Mouse (Mus musculus) limb, embryonic 15.5 days (tissue): ENCODE results near the gene 1700016C15Rik. TPM values are rescaled to one million over a fixed set of nuclear protein-coding genes. Genes with fewer than 3 reads are reported as not detected.

ENCODE experiments used
- ATAC-seq: fragments of 200-750 bp; cut with Nextera tagmentation; 2 replicates; pipeline ENCODE4 v1.8.0; 2017; ENCODE audit warnings: low read depth, moderate TSS enrichment; ENCODE audit not compliant: insufficient number of reproducible peaks, low FRiP score, low TSS enrichment
- H3K27ac ChIP-seq: fragments of 300-500 bp; sonication (generic); 2 replicates; pipeline ENCODE4 v1.5.1; 2015; ENCODE audit warnings: moderate library complexity, mild to moderate bottlenecking, inconsistent platforms
- H3K27me3 ChIP-seq: fragments of 300-500 bp; sonication (generic); 2 replicates; pipeline ENCODE4 v1.6.1; 2015; ENCODE audit warnings: inconsistent platforms
- H3K36me3 ChIP-seq: fragments of 300-500 bp; sonication (generic); 2 replicates; pipeline ENCODE4 v1.6.1; 2015; ENCODE audit warnings: inconsistent platforms
- H3K4me1 ChIP-seq: fragments of 300-500 bp; sonication (generic); 2 replicates; pipeline ENCODE4 v1.6.1; 2015; ENCODE audit warnings: inconsistent platforms
- H3K4me2 ChIP-seq: fragments of 300-500 bp; sonication (generic); 2 replicates; pipeline ENCODE4 v1.6.1; 2015; ENCODE audit warnings: mild to moderate bottlenecking, inconsistent platforms
- H3K4me3 ChIP-seq: fragments of 300-500 bp; sonication (generic); 2 replicates; pipeline ENCODE4 v1.5.1; 2015; ENCODE audit warnings: mild to moderate bottlenecking, inconsistent platforms
- H3K9ac ChIP-seq: fragments of 300-500 bp; sonication (generic); 2 replicates; pipeline ENCODE4 v1.6.1; 2015; ENCODE audit warnings: inconsistent platforms
- H3K9me3 ChIP-seq: fragments of 300-500 bp; sonication (generic); 2 replicates; pipeline ENCODE4 v1.6.1; 2016; ENCODE audit warnings: inconsistent platforms
- WGBS: fragments of 180-500 bp; shearing (Covaris S2); methylation state at CpG from one replicate; pipeline ENCODE4 v1.1.7; 2015; 5-methylcytosine and 5-hydroxymethylcytosine counted together
- polyA plus RNA-seq: library from polyadenylated mRNA; unstranded; fragments of >200 nt; fragmentation: Nextera tagmentation; extraction: Ambion mirVana; gene quantifications from 2 replicates; pipeline ENCODE4 v1.2.1, GENCODE M21; 2015

Gene 1700016C15Rik
- polyA plus RNA-seq, 1 experiment from 2014 or later, result not detected

DNA sequence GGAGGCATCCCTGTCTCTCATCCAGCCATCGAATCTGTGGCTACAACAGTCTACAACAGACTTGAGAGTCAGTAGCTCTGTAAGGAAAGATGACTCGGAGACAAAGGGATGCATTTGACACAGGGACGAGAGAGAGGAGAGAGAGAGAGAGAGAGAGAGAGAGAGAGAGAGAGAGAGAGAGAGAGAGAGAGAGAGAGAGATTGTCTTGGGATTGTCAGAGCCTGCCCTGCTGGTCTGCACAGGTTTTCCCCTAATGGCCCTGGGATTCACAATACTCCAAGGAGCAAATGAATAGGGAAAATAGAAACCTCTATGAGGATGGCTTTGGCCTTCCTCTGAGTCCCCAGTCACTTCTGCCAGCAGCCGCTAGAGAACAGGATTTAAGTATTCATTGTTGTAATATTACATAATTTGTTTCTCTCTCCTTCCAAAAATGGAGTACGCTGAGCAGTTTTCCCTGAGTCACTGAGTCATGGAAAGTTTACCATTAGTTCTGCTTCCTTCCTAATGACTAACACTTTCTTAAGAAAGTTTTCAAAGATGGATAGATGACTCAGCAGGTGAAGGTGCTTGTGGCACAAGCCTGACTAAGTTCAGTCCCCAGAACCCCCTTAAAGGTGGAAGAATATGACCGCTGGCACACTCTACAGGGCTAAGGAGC, 26.3 kb upstream of the 1700016C15Rik start:
- Histone ChIP-seq H3K9ac (no peak overlapping the region), H3K27me3 (no peaks in the 10 kb centered on the region), H3K4me2 (no peak overlapping the region), H3K4me1 (peaks cover 6% of the 10 kb centered on the region), H3K9me3 (no peaks in the 10 kb centered on the region), H3K4me3 (no peak overlapping the region), H3K27ac (no peak overlapping the region), H3K36me3 (no peaks in the 10 kb centered on the region)
- ATAC-seq, result no peak
- WGBS, result 49% methylated on average over 6 of the region's 6 CpGs

DNA sequence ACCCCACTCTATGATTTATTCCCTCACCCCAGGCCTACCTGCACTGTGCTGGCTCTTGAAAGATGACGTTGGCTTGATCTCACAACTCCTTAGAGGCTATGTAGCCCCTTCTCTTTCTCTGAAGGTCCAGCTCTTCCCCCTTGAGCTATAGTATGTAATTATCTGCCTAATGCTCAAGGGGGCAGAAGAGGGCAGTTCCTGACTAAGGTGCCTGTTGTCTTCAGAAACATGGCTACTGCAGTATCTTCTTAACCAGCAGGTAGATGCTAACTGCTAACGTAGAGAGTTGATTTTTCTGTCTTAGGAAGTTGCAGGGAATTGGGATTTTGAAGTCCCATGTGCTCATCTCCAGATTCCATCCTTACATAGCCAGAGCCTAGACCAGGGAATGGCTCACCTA, 24.4 kb upstream of the 1700016C15Rik start:
- no peak for ATAC-seq
- no peak overlapping the region for H3K4me2 ChIP-seq

GRCm38 (mm10) chr1:177707571-177707970, 22.0 kb upstream of the 1700016C15Rik start:
- no peaks in the 10 kb centered on the region for H3K36me3 ChIP-seq
- ATAC-seq, result no peak
- 77% methylated on average over 1 of the region's 1 CpGs for WGBS
- H3K9ac ChIP-seq, result no peak overlapping the region
- peaks cover 6% of the 10 kb centered on the region for H3K4me1 ChIP-seq
- H3K4me3 ChIP-seq, result no peak overlapping the region
- no peaks in the 10 kb centered on the region for H3K9me3 ChIP-seq
- no peaks in the 10 kb centered on the region for H3K27me3 ChIP-seq
- H3K4me2 ChIP-seq, result no peak overlapping the region
- H3K27ac ChIP-seq, result no peak overlapping the region

More for the DNA sequence above, 24.4 kb upstream of the 1700016C15Rik start:
- no peaks in the 10 kb centered on the region for H3K36me3 ChIP-seq
- H3K9ac ChIP-seq, result no peak overlapping the region
- no peak overlapping the region for H3K27ac ChIP-seq
- H3K4me3 ChIP-seq, result no peak overlapping the region
- H3K4me1 ChIP-seq, result peaks cover 10% of the 10 kb centered on the region
- no peaks in the 10 kb centered on the region for H3K9me3 ChIP-seq
- H3K27me3 ChIP-seq, result no peaks in the 10 kb centered on the region
- WGBS, result 45% methylated on average over 2 of the region's 2 CpGs

DNA sequence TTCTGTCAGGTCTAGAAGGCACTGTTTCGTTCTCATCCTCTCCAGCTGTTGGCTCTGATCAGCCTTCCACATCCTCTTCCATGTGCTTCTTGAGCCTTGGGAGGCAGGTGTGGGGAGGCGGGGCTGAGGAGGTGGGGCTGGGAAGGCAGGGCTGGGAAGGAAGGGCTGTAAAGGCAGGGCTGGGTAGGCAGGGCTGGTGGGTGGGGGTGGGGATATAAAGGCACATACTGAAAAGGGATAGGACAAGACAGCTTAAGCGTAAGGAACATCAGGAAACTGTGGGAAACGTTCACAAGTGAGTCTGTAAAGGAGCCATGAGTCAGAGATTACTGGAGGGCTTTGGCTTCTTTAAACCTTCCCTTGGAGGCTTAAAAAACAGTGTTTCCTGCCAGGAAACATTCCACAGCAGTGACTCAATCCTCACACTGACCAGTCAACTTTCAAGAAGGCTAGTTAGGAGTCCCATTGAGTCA, 21.0 kb upstream of the 1700016C15Rik start:
- Histone ChIP-seq H3K36me3 (no peaks in the 10 kb centered on the region), H3K9me3 (no peaks in the 10 kb centered on the region), H3K27me3 (no peaks in the 10 kb centered on the region), H3K4me1 (peaks cover 4% of the 10 kb centered on the region; the same call in 1 of the 2 replicates), H3K4me3 (no peak overlapping the region), H3K9ac (no peak overlapping the region), H3K27ac (peak overlapping the region; percentile 47; the same call in 1 of the 2 replicates), H3K4me2 (no peak overlapping the region)
- WGBS, result 42% methylated on average over 4 of the region's 4 CpGs
- ATAC-seq, result peak; percentile 60

DNA sequence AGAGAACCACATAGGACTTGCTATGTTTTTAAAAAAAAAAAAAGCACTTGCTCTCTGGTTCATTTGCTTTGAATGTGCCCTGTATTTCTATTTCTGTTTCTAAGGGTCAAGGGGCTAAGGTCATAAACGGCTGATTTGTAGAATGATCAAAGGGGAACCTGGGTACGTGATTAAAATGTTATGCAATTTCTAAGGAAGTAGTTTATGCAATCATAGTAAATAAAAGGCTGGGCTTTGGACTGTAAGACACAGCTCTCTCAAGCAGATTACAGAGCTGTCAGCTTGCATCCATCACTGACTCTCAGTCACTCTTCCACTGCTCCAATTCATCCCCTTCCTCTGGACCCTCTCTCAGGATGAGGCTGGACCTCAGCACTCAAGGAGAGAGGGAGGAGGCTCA, 18.6 kb upstream of the 1700016C15Rik start:
- no peak for ATAC-seq

DNA sequence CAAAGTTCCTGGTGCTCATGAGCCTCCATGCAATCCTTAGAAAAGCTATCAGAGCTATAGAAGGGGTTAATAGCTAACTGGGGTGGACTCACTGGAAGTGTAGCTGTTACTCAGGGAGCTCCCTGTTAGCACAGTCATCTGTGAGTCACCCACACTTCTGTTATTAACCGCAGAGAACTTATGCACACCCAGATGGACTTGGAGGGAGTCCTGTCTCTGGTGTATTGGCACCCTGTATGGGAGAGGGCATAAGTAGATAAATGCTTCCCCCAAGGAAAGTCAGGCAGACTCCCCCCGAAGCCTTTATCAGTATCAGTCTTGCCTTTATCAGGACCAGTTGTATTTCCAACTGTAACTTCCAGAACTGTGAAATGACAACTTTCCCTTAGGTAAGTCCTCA, 18.2 kb upstream of the 1700016C15Rik start:
- no peak overlapping the region for H3K4me2 ChIP-seq
- peaks cover 4% of the 10 kb centered on the region; the same call in 1 of the 2 replicates for H3K4me1 ChIP-seq
- H3K9me3 ChIP-seq, result no peaks in the 10 kb centered on the region
- 91% methylated on average over 2 of the region's 2 CpGs for WGBS
- ATAC-seq, result no peak
- H3K36me3 ChIP-seq, result no peaks in the 10 kb centered on the region
- no peak overlapping the region for H3K9ac ChIP-seq
- no peak overlapping the region for H3K27ac ChIP-seq
- H3K4me3 ChIP-seq, result no peak overlapping the region
- H3K27me3 ChIP-seq, result no peaks in the 10 kb centered on the region

More for the DNA sequence above, 18.6 kb upstream of the 1700016C15Rik start:
- H3K36me3 ChIP-seq, result no peaks in the 10 kb centered on the region
- H3K27ac ChIP-seq, result no peak overlapping the region
- H3K4me3 ChIP-seq, result no peak overlapping the region
- no peak overlapping the region for H3K4me2 ChIP-seq
- H3K9ac ChIP-seq, result no peak overlapping the region
- peaks cover 4% of the 10 kb centered on the region; the same call in 1 of the 2 replicates for H3K4me1 ChIP-seq
- no peaks in the 10 kb centered on the region for H3K27me3 ChIP-seq
- H3K9me3 ChIP-seq, result no peaks in the 10 kb centered on the region
- WGBS, result 57% methylated on average over 2 of the region's 2 CpGs

- H3K27ac ChIP-seq, result no peak overlapping the region
- H3K27me3 ChIP-seq, result no peaks in the 10 kb centered on the region
- no peaks in the 10 kb centered on the region for H3K9me3 ChIP-seq
- H3K9ac ChIP-seq, result no peak overlapping the region
- H3K4me1 ChIP-seq, result no peaks in the 10 kb centered on the region
- H3K36me3 ChIP-seq, result no peaks in the 10 kb centered on the region
- H3K4me3 ChIP-seq, result no peak overlapping the region
- 81% methylated on average over 3 of the region's 3 CpGs for WGBS
- no peak for ATAC-seq
- H3K4me2 ChIP-seq, result no peak overlapping the region
Observed at GRCm38 (mm10) chr1:177713635-177714396, 15.8 kb upstream of the 1700016C15Rik start.

DNA sequence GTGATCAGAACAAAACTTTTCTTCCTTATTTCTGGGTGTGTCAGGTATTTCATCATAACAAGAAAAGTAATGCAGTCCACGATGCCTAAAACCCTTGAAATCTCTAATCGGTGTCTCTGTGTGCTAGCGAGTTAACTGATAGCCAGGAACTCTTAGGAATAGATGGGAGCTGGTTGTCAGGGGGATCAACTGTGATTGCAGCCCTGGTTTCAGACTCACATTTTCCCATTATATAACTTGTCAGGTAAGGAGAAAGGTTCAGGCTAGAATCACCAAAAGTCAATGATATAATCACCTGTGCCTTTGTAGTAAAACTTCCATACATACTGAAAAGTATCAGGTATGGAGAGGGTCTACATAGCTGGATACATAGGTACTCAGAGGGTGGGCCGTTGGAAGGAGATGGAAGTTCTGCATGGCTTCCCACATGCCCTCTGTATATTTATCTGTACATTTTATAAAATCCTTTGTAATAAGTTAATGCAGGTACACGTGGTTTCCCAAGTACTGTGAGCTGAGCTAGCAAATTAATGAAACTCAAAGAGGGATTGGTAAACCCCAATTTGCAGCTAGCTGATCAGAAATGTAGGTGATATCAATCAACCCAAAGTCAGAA, 15.1 kb upstream of the 1700016C15Rik start:
- Histone ChIP-seq H3K9ac (no peak overlapping the region), H3K4me2 (no peak overlapping the region), H3K27me3 (no peaks in the 10 kb centered on the region), H3K36me3 (no peaks in the 10 kb centered on the region), H3K9me3 (no peaks in the 10 kb centered on the region), H3K27ac (no peak overlapping the region), H3K4me1 (no peaks in the 10 kb centered on the region), H3K4me3 (no peak overlapping the region)
- no peak for ATAC-seq
- 81% methylated on average over 5 of the region's 5 CpGs for WGBS

- Histone ChIP-seq H3K9me3 (no peaks in the 10 kb centered on the region), H3K36me3 (no peaks in the 10 kb centered on the region), H3K9ac (no peak overlapping the region), H3K27me3 (no peaks in the 10 kb centered on the region), H3K4me2 (no peak overlapping the region), H3K4me3 (no peak overlapping the region), H3K4me1 (no peaks in the 10 kb centered on the region), H3K27ac (no peak overlapping the region)
- ATAC-seq, result no peak
- 78% methylated on average over 3 of the region's 3 CpGs for WGBS
Observed at GRCm38 (mm10) chr1:177716448-177716847, 13.2 kb upstream of the 1700016C15Rik start.

- no peaks in the 10 kb centered on the region for H3K36me3 ChIP-seq
- H3K9me3 ChIP-seq, result no peaks in the 10 kb centered on the region
- H3K27ac ChIP-seq, result no peak overlapping the region
- no peaks in the 10 kb centered on the region for H3K27me3 ChIP-seq
- no peak for ATAC-seq
- no peak overlapping the region for H3K9ac ChIP-seq
- H3K4me1 ChIP-seq, result no peaks in the 10 kb centered on the region
- 70% methylated on average over 7 of the region's 7 CpGs for WGBS
- no peak overlapping the region for H3K4me3 ChIP-seq
- H3K4me2 ChIP-seq, result no peak overlapping the region
Observed at GRCm38 (mm10) chr1:177717057-177717835, 12.4 kb upstream of the 1700016C15Rik start.

GRCm38 (mm10) chr1:177718340-177719028, 11.1 kb upstream of the 1700016C15Rik start:
- no peaks in the 10 kb centered on the region for H3K27me3 ChIP-seq
- no peaks in the 10 kb centered on the region for H3K36me3 ChIP-seq
- H3K4me2 ChIP-seq, result no peak overlapping the region
- H3K9me3 ChIP-seq, result no peaks in the 10 kb centered on the region
- H3K27ac ChIP-seq, result no peak overlapping the region
- H3K4me3 ChIP-seq, result no peak overlapping the region
- H3K4me1 ChIP-seq, result no peaks in the 10 kb centered on the region
- H3K9ac ChIP-seq, result no peak overlapping the region
- no peak for ATAC-seq
- WGBS, result 63% methylated on average over 11 of the region's 11 CpGs
